Comparison of ENCODE assay signal across 9 mouse cellular contexts in genomic region chr12:80379831-80380457, GRCm38 (mm10). TPM values are rescaled to one million over a fixed set of nuclear protein-coding genes. Genes with fewer than 3 reads are reported as not detected.
DNase-seq lines count a peak whose midpoint lies in the region; ATAC-seq and TF ChIP-seq lines count a peak whose summit lies in the region.
"Had no signal": no experiment of that assay in that cellular context is flagged by ENCODE, and none has a peak within 500 bp of the region (broad histone marks: within the 10 kb centered on the region; RNA-seq: fewer than 3 reads in every experiment).

No protein-coding gene starts in this region.

- peak; percentile 62 for DNase-seq in right cerebral cortex, adult 18-20 months
- no peak for DNase-seq in right cerebral cortex, postnatal 14 days
- peak; percentile 75 for DNase-seq in embryonic facial prominence, embryonic 14.5 days (ENCODE audit: low spot score)
- peak; percentile 44 for DNase-seq in mesoderm, embryonic 11.5 days (ENCODE audit: low read depth, low spot score)
- no peak for DNase-seq in thymus, postnatal 36 days
- no peak for DNase-seq in thymus, adult 2 months

- H3K4me3 ChIP-seq in embryonic facial prominence, embryonic 14.5 days (ENCODE audit: low read depth, low read length) = no peak overlapping the region
- no peak overlapping the region for H3K4me3 ChIP-seq in intestine, embryonic 15.5 days (replicated peaks)
- H3K4me3 ChIP-seq in thymus, adult 2 months (ENCODE audit: control insufficient read depth, insufficient read depth, low read length) = no peak overlapping the region

- TF ChIP-seq CTCF in thymus, adult 2 months (IDR thresholded peaks at IDR 0.05; ENCODE audit: borderline replicate concordance, control insufficient read depth, extremely low read depth, insufficient read depth, low read length, poor library complexity) = no peak

- peak overlapping the region; percentile 68 for H3K27ac ChIP-seq in embryonic facial prominence, embryonic 14.5 days (replicated peaks; ENCODE audit: low read depth, low read length)
- 0 out of 2 replicates have a peak overlapping the region, but pooled peaks have one; percentile 51 for H3K27ac ChIP-seq in intestine, embryonic 15.5 days
- H3K27ac ChIP-seq in thymus, adult 2 months (ENCODE audit: control insufficient read depth, insufficient read depth, low read length) = no peak overlapping the region
- H3K27ac ChIP-seq: liver, embryonic 14.5 days had no signal

- WGBS in embryonic facial prominence, embryonic 14.5 days = 76% methylated on average over 8 of the region's 10 CpGs
- WGBS in intestine, embryonic 15.5 days = 79% methylated on average over 10 of the region's 10 CpGs
- 95% methylated on average over 10 of the region's 10 CpGs for WGBS in thymus, adult 2 months

- H3K4me2 ChIP-seq in embryonic facial prominence, embryonic 14.5 days (ENCODE audit: low read depth, low read length) = no peak overlapping the region
- H3K4me2 ChIP-seq in intestine, embryonic 15.5 days (replicated peaks) = no peak overlapping the region

- H3K4me1 ChIP-seq in embryonic facial prominence, embryonic 14.5 days (ENCODE audit: control insufficient read depth, insufficient read depth, low read length) = no peaks in the 10 kb centered on the region
- 0 out of 2 replicates have a peak, but pooled peaks cover 5% of the 10 kb centered on the region for H3K4me1 ChIP-seq in intestine, embryonic 15.5 days (replicated peaks)
- H3K4me1 ChIP-seq in thymus, adult 2 months (replicated peaks; ENCODE audit: control insufficient read depth, insufficient read depth, low read length) = no peaks in the 10 kb centered on the region

- ATAC-seq in embryonic facial prominence, embryonic 14.5 days (ENCODE audit: low read depth) = peak; percentile 89
- ATAC-seq in intestine, embryonic 15.5 days = peak; percentile 55; the same call in 1 of the 2 replicates
- ATAC-seq in megakaryocyte-erythroid progenitor cell, adult 5-6 weeks (replicated peaks; ENCODE audit: low FRiP score, low TSS enrichment, poor library complexity, severe bottlenecking) = no peak

- no peaks in the 10 kb centered on the region for H3K9me3 ChIP-seq in embryonic facial prominence, embryonic 14.5 days (ENCODE audit: control insufficient read depth, low read length)
- H3K9me3 ChIP-seq in intestine, embryonic 15.5 days = no peaks in the 10 kb centered on the region

- H3K36me3 ChIP-seq in embryonic facial prominence, embryonic 14.5 days (ENCODE audit: control insufficient read depth, insufficient read depth, low read length) = peaks cover 60% of the 10 kb centered on the region
- H3K36me3 ChIP-seq in intestine, embryonic 15.5 days = peaks cover 6% of the 10 kb centered on the region
- H3K36me3 ChIP-seq in thymus, adult 2 months (ENCODE audit: control insufficient read depth, insufficient read depth, low read length) = peaks cover 12% of the 10 kb centered on the region

- TF ChIP-seq POLR2A in thymus, adult 2 months (IDR thresholded peaks at IDR 0.05; ENCODE audit: control insufficient read depth, extremely low read depth, insufficient read depth, low read length, poor library complexity) = no peak

- H3K9ac ChIP-seq in embryonic facial prominence, embryonic 14.5 days (ENCODE audit: low read depth, low read length) = no peak overlapping the region
- no peak overlapping the region for H3K9ac ChIP-seq in intestine, embryonic 15.5 days
- H3K9ac ChIP-seq: liver, embryonic 14.5 days had no signal

- no peaks in the 10 kb centered on the region for H3K27me3 ChIP-seq in embryonic facial prominence, embryonic 14.5 days (replicated peaks; ENCODE audit: control insufficient read depth, insufficient read depth, low read length)
- no peaks in the 10 kb centered on the region for H3K27me3 ChIP-seq in intestine, embryonic 15.5 days (replicated peaks)
- no peaks in the 10 kb centered on the region for H3K27me3 ChIP-seq in thymus, adult 2 months (ENCODE audit: control insufficient read depth, insufficient read depth, low read length)

RNA-seq across cellular contexts. Expression of gene Dcaf5, which starts 56.5 kb away (rescaled TPM):
- polyA plus RNA-seq in embryonic facial prominence, embryonic 14.5 days (2014; fragmentation: Nextera tagmentation; extraction: Ambion mirVana) = 12.3 and 15.1 TPM in 2 replicates
- polyA plus RNA-seq in intestine, embryonic 15.5 days (2015; fragmentation: Nextera tagmentation; extraction: Ambion mirVana) = 8.8 and 10.4 TPM in 2 replicates
- 13.5 and 18.0 TPM in 2 replicates for total RNA-seq in megakaryocyte-erythroid progenitor cell, adult 5-6 weeks (2014; fragmentation: Nextera tagmentation)
- total RNA-seq in megakaryocyte-erythroid progenitor cell, adult 5-6 weeks (2017) = 10.1 and 12.1 TPM in 2 replicates
- polyA plus RNA-seq in thymus, adult 2 months (2012; rRNA removed) = 31.9 and 34.8 TPM in 2 replicates

Comparison
In these comparisons a context has a peak if more than half of its experiments do, and no peak if none do; other contexts are left out.
1. DNase-seq: peak in right cerebral cortex, adult 18-20 months (single experiment), embryonic facial prominence, embryonic 14.5 days (single experiment) and mesoderm, embryonic 11.5 days (single experiment); none in right cerebral cortex, postnatal 14 days (single experiment), thymus, postnatal 36 days (0 of 2) and thymus, adult 2 months (single experiment).